Mouse (Mus musculus) heart, adult 2 months (tissue): Measurements from ENCODE around the gene Fzr1. TPM values are rescaled to one million over a fixed set of nuclear protein-coding genes. Genes with fewer than 3 reads are reported as not detected.

Experiments
- DNase-seq, 2 experiments: peaks; one replicate each; pipeline ENCODE4 v3.0.0; 2021
- H3K27ac ChIP-seq: fragments of 200-600 bp; 2 replicates; pipeline ENCODE4 v1.8.1; 2022
- H3K27me3 ChIP-seq: fragments of 200-500 bp; 2 replicates; pipeline ENCODE4 v1.6.1; 2012; ENCODE audit warnings: mild to moderate bottlenecking, low read length, inconsistent platforms, mixed read lengths; ENCODE audit not compliant: control insufficient read depth, insufficient read depth
- H3K36me3 ChIP-seq: fragments of 200-500 bp; 2 replicates; pipeline ENCODE4 v1.6.1; 2012; ENCODE audit warnings: low read length, inconsistent platforms; ENCODE audit not compliant: control insufficient read depth, insufficient read depth
- H3K4me1 ChIP-seq: fragments of 200-500 bp; 2 replicates; pipeline ENCODE4 v1.6.1; 2011; ENCODE audit warnings: low read length; ENCODE audit not compliant: control insufficient read depth, insufficient read depth
- H3K4me3 ChIP-seq: fragments of 200-600 bp; 2 replicates; pipeline ENCODE4 v1.8.1; 2022
- H3K79me2 ChIP-seq: fragments of 200-500 bp; replicated peaks from 2 replicates; pipeline ENCODE4 v1.6.1; 2012; ENCODE audit warnings: mild to moderate bottlenecking, inconsistent platforms, low read length, moderate library complexity, mixed read lengths; ENCODE audit not compliant: control insufficient read depth, insufficient read depth
- H3K9ac ChIP-seq: fragments of 200-500 bp; 2 replicates; pipeline ENCODE4 v1.6.1; 2012; ENCODE audit warnings: low read depth, mild to moderate bottlenecking, control low read depth, inconsistent platforms, low read length, mixed read lengths
- CTCF ChIP-seq: fragments of 200-600 bp; IDR thresholded peaks from 2 replicates; pipeline ENCODE4 v1.8.1; 2022; ENCODE audit warnings: antibody characterized with exemption, mild to moderate bottlenecking, moderate library complexity
- EP300 ChIP-seq: fragments of 200-500 bp; IDR thresholded peaks from 2 replicates; pipeline ENCODE4 v1.6.1; 2011; ENCODE audit warnings: low read depth, low read length, control low read depth; ENCODE audit not compliant: insufficient read depth
- POLR2A ChIP-seq: fragments of 200-500 bp; IDR thresholded peaks from 2 replicates; pipeline ENCODE4 v1.6.1; 2011; ENCODE audit warnings: mild to moderate bottlenecking, low read depth, low read length, control low read depth; ENCODE audit not compliant: insufficient read depth
- WGBS: fragments of 180-500 bp; shearing (Covaris S2); methylation state at CpG from one replicate; pipeline ENCODE4 v1.1.7; 2018; 5-methylcytosine and 5-hydroxymethylcytosine counted together
- intact Hi-C: fragments of 180-260 bp; cut with DNase I; formaldehyde crosslinking; loops from one replicate; pipeline ENCODE4 v1.15.1; 2025
- polyA plus RNA-seq: library from polyadenylated mRNA; depleted of rRNA; stranded (reverse); fragments of >200 nt; gene quantifications from 2 replicates; pipeline ENCODE4 v1.2.3, GENCODE M21; 2012
- total RNA-seq, 2 experiments: library from RNA; stranded (reverse); gene quantifications; 2 replicates each; pipeline ENCODE4 v1.2.3; 2021

Gene Fzr1
- total and polyA plus RNA-seq, 3 experiments = 29.9 to 49.3 (median 31.5) TPM

GRCm38 (mm10) chr10:81421041-81421796 lies 42.9 kb upstream of the Fzr1 start:
- Histone ChIP-seq H3K79me2 (peaks cover 15% of the 10 kb centered on the region), H3K4me1 (peaks cover 45% of the 10 kb centered on the region), H3K36me3 (no peaks in the 10 kb centered on the region), H3K27me3 (no peaks in the 10 kb centered on the region), H3K4me3 (no peak overlapping the region), H3K9ac (peak overlapping the region; percentile 19; the same call in 1 of the 2 replicates), H3K27ac (peak overlapping the region; percentile 85)
- 60% methylated on average over 4 of the region's 4 CpGs for WGBS
- DNase-seq = peak in 1 of 2 experiments; percentile 42
- intact Hi-C loops = no loop called here
- TF ChIP-seq EP300 (no peak), POLR2A (no peak), CTCF (no peak)

DNA sequence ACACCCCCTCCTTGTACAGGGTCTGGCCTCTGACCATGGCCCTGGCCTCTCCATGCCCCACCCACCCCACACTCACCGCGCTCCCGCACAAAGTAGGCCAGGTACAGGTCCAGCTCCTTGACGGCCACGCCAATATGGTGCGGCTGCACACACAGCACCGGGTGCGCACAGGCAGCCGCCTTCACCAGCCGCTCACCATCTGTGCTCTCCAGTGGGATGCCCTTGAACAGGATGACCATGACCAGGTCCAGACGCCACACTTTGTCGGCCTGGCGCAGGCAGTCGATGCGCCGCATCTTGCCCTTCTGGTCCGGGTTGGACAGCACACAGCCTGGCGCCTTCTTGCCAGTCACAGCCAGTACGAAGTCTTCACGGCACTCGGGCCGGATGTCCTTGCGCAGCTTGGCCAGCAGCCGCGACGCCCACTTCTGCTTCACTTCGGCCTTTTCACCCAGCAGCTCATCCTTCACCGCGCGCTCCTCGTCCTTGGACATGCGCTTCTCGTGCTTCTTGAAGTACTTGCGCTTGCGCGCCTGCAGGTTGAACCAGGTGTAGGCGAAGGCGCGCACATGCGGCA lies 42.0 kb upstream of the Fzr1 start:
- Histone ChIP-seq H3K36me3 (0 out of 2 replicates have a peak, but pooled peaks cover 2% of the 10 kb centered on the region), H3K79me2 (peaks cover 15% of the 10 kb centered on the region), H3K27ac (no peak overlapping the region; the same call in 1 of the 2 replicates), H3K9ac (no peak overlapping the region), H3K27me3 (no peaks in the 10 kb centered on the region), H3K4me3 (no peak overlapping the region), H3K4me1 (peaks cover 53% of the 10 kb centered on the region)
- DNase-seq = peak; percentile 12 to 31
- TF ChIP-seq CTCF (no peak), POLR2A (no peak), EP300 (no peak)
- WGBS = 89% methylated on average over 40 of the region's 40 CpGs
- intact Hi-C loops = no loop called here

- peak overlapping the region; percentile 5 for H3K9ac ChIP-seq
- H3K4me3 ChIP-seq = no peak overlapping the region
- no peaks in the 10 kb centered on the region for H3K27me3 ChIP-seq
- peak; percentile 6 to 29 for DNase-seq
- peaks cover 7% of the 10 kb centered on the region; the same call in 1 of the 2 replicates for H3K36me3 ChIP-seq
- H3K27ac ChIP-seq = peak overlapping the region; percentile 91
- 86% methylated on average over 10 of the region's 10 CpGs for WGBS
- peaks cover 13% of the 10 kb centered on the region for H3K79me2 ChIP-seq
- TF ChIP-seq EP300 (no peak), CTCF (no peak), POLR2A (no peak)
- intact Hi-C loops = no loop called here
- H3K4me1 ChIP-seq = peaks cover 59% of the 10 kb centered on the region
These were observed 41.0 kb upstream of the Fzr1 start for GRCm38 (mm10) chr10:81419111-81419928.

- Histone ChIP-seq H3K9ac (peak overlapping the region; percentile 5), H3K4me3 (no peak overlapping the region), H3K27ac (peak overlapping the region; percentile 91), H3K36me3 (peaks cover 11% of the 10 kb centered on the region), H3K27me3 (no peaks in the 10 kb centered on the region), H3K79me2 (peaks cover 12% of the 10 kb centered on the region), H3K4me1 (peaks cover 57% of the 10 kb centered on the region)
- WGBS = 53% methylated on average over 11 of the region's 11 CpGs
- TF ChIP-seq POLR2A (no peak), CTCF (no peak), EP300 (no peak)
- intact Hi-C loops = no loop called here
- DNase-seq = peak; percentile 5 to 22
These were observed 40.1 kb upstream of the Fzr1 start for GRCm38 (mm10) chr10:81418216-81419070.
